Mouse (Mus musculus) lung, postnatal 0 days (tissue): ENCODE data around the gene Dram1.

ENCODE experiments used
- CTCF ChIP-seq: IDR thresholded peaks from 2 replicates; pipeline ENCODE4 v1.5.1; 2016; ENCODE audit warnings: antibody characterized with exemption, mild to moderate bottlenecking
- EP300 ChIP-seq: IDR thresholded peaks from 2 replicates; pipeline ENCODE4 v1.6.1; 2016; ENCODE audit warnings: antibody characterized with exemption, mild to moderate bottlenecking, control low read depth

- TF ChIP-seq CTCF (no peak), EP300 (no peak)
Measured at GRCm38 (mm10) chr10:88399271-88399670, 20.4 kb upstream of the Dram1 start.
